Mouse (Mus musculus) myocyte (in vitro differentiated cells): ENCODE results near the gene Coch. TPM values are rescaled to one million over a fixed set of nuclear protein-coding genes. Genes with fewer than 3 reads are reported as not detected.

Experiments used
- H3K27me3 ChIP-seq: one replicate; pipeline ENCODE4 v1.6.1; 2011; ENCODE audit not compliant: control insufficient read depth, insufficient read depth, insufficient read length
- H3K36me3 ChIP-seq: one replicate; pipeline ENCODE4 v1.6.1; 2011; ENCODE audit not compliant: control insufficient read depth, insufficient read depth
- H3K4me2 ChIP-seq: one replicate; pipeline ENCODE4 v1.6.1; 2011; ENCODE audit warnings: low read depth, control low read depth
- H3K4me3 ChIP-seq: one replicate; pipeline ENCODE4 v1.5.1; 2011; ENCODE audit warnings: mild to moderate bottlenecking, control low read depth, moderate library complexity
- H3K79me2 ChIP-seq: one replicate; pipeline ENCODE4 v1.6.1; 2011; ENCODE audit not compliant: control insufficient read depth, insufficient read depth
- H3ac ChIP-seq: one replicate; pipeline ENCODE4 v1.6.1; 2011; ENCODE audit not compliant: control insufficient read depth, insufficient read length
- CEBPB ChIP-seq: IDR thresholded peaks from 2 replicates; pipeline ENCODE4 v1.6.1; 2011; ENCODE audit warnings: mild to moderate bottlenecking, moderate library complexity; ENCODE audit not compliant: poor library complexity, insufficient read depth, severe bottlenecking
- E2F4 ChIP-seq: IDR thresholded peaks from one replicate; pipeline ENCODE4 v1.6.1; 2011; ENCODE audit warnings: mild to moderate bottlenecking, control low read depth, moderate library complexity; ENCODE audit not compliant: insufficient read depth
- MAX ChIP-seq: IDR thresholded peaks from one replicate; pipeline ENCODE4 v1.6.1; 2011; ENCODE audit warnings: low read depth, mild to moderate bottlenecking, control low read depth
- MYOD1 ChIP-seq, 3 experiments: IDR thresholded peaks; one replicate each; pipeline ENCODE4 v1.6.1; 2011; ENCODE audit warnings: control low read depth in 2 of 3, low read depth in 2 of 3, mild to moderate bottlenecking in 2 of 3, moderate library complexity in 1 of 3; ENCODE audit not compliant: insufficient read length in 2 of 3, control insufficient read depth in 1 of 3
- MYOG ChIP-seq, 3 experiments: IDR thresholded peaks; one replicate each; pipeline ENCODE4 v1.6.1; 2011; ENCODE audit warnings: control low read depth in 2 of 3, low read depth in 2 of 3, mild to moderate bottlenecking in 2 of 3; ENCODE audit not compliant: insufficient read length in 2 of 3, control insufficient read depth in 1 of 3, insufficient read depth in 1 of 3
- POLR2A ChIP-seq: IDR thresholded peaks from one replicate; pipeline ENCODE4 v1.6.1; 2011; ENCODE audit warnings: low read depth, mild to moderate bottlenecking, control low read depth, moderate library complexity; ENCODE audit not compliant: insufficient read length
- POLR2AphosphoS2 ChIP-seq: IDR thresholded peaks from one replicate; pipeline ENCODE4 v1.6.1; 2011; ENCODE audit warnings: low read depth, control low read depth; ENCODE audit not compliant: insufficient read length
- REST ChIP-seq: IDR thresholded peaks from one replicate; pipeline ENCODE4 v1.6.1; 2011; ENCODE audit warnings: mild to moderate bottlenecking, control low read depth, moderate library complexity; ENCODE audit not compliant: insufficient read depth, insufficient read length
- SRF ChIP-seq: IDR thresholded peaks from one replicate; pipeline ENCODE4 v1.6.1; 2011; ENCODE audit warnings: low read depth; ENCODE audit not compliant: control insufficient read depth, insufficient read length
- TCF12 ChIP-seq: IDR thresholded peaks from one replicate; pipeline ENCODE4 v1.6.1; 2011; ENCODE audit warnings: mild to moderate bottlenecking, control low read depth; ENCODE audit not compliant: poor library complexity, insufficient read depth, severe bottlenecking
- TCF3 ChIP-seq: IDR thresholded peaks from one replicate; pipeline ENCODE4 v1.6.1; 2011; ENCODE audit warnings: low read depth, control low read depth; ENCODE audit not compliant: insufficient read length
- USF1 ChIP-seq: IDR thresholded peaks from one replicate; pipeline ENCODE4 v1.6.1; 2011; ENCODE audit warnings: low read depth, mild to moderate bottlenecking, control low read depth, moderate library complexity
- polyA plus RNA-seq: library from polyadenylated mRNA; unstranded; fragments of >200 nt; fragmentation: generic; extraction: Trizol; gene quantifications from one replicate; pipeline ENCODE4 v1.2.1, GENCODE M21; 2012; ENCODE audit warnings: missing spikeins

Coch gene
- 0.01 TPM for polyA plus RNA-seq

- Histone ChIP-seq H3ac (no peak within 1 kb of the TSS), H3K4me2 (peak within 1 kb of the TSS; percentile 59), H3K79me2 (no peaks in the 10 kb centered on the region), H3K4me3 (no peak within 1 kb of the TSS), H3K36me3 (no peaks in the 10 kb centered on the region), H3K27me3 (peaks cover 26% of the 10 kb centered on the region)
- TF ChIP-seq E2F4 (no peak), POLR2A (no peak), REST (no peak), TCF3 (no peak), MYOG (IDR thresholded peaks at IDR 0.05; ENCODE audit: control insufficient read depth in 1 of 3, insufficient read depth in 1 of 3, insufficient read length in 2 of 3, low read depth in 2 of 3) (no peak), USF1 (no peak), MAX (no peak), TCF12 (no peak)
These were observed at the start of gene Coch for GRCm38 (mm10) chr12:51593229-51594029. Gene Coch, plus strand, starts transcription at chr12:51593341.

- TF ChIP-seq TCF3 (no peak), TCF12 (no peak), POLR2AphosphoS2 (no peak), E2F4 (no peak), MYOD1 (IDR thresholded peaks at IDR 0.05; ENCODE audit: control insufficient read depth in 1 of 3, insufficient read length in 2 of 3, low read depth in 2 of 3) (no peak), USF1 (no peak), CEBPB (no peak), POLR2A (no peak), MYOG (IDR thresholded peaks at IDR 0.05; ENCODE audit: control insufficient read depth in 1 of 3, insufficient read depth in 1 of 3, insufficient read length in 2 of 3, low read depth in 2 of 3) (no peak), REST (no peak), SRF (no peak), MAX (no peak)
- Histone ChIP-seq H3K4me3 (no peak overlapping the region), H3K27me3 (peaks cover 11% of the 10 kb centered on the region), H3ac (no peak overlapping the region), H3K36me3 (no peaks in the 10 kb centered on the region), H3K79me2 (no peaks in the 10 kb centered on the region), H3K4me2 (no peak overlapping the region)
These were observed 49.7 kb upstream of the Coch start for GRCm38 (mm10) chr12:51543402-51543960.

- H3K36me3 ChIP-seq = no peaks in the 10 kb centered on the region
- H3K4me2 ChIP-seq = no peak overlapping the region
- no peaks in the 10 kb centered on the region for H3K27me3 ChIP-seq
- H3K79me2 ChIP-seq = no peaks in the 10 kb centered on the region
- H3ac ChIP-seq = no peak overlapping the region
- TF ChIP-seq E2F4 = no peak
- TF ChIP-seq USF1 = no peak
- TF ChIP-seq POLR2AphosphoS2 = no peak
- TF ChIP-seq REST = no peak
- no peak for TF ChIP-seq MYOG (IDR thresholded peaks at IDR 0.05; ENCODE audit: control insufficient read depth in 1 of 3, insufficient read depth in 1 of 3, insufficient read length in 2 of 3, low read depth in 2 of 3)
- no peak for TF ChIP-seq TCF12
- no peak for TF ChIP-seq SRF
- no peak for TF ChIP-seq POLR2A
- no peak overlapping the region for H3K4me3 ChIP-seq
These were observed 38.1 kb upstream of the Coch start for GRCm38 (mm10) chr12:51555041-51555440.

GRCm38 (mm10) chr12:51561416-51561815, 31.7 kb upstream of the Coch start:
- no peak for TF ChIP-seq POLR2A
- no peak for TF ChIP-seq MAX
- TF ChIP-seq MYOG (IDR thresholded peaks at IDR 0.05; ENCODE audit: control insufficient read depth in 1 of 3, insufficient read depth in 1 of 3, insufficient read length in 2 of 3, low read depth in 2 of 3) = no peak
- TF ChIP-seq MYOD1 (IDR thresholded peaks at IDR 0.05; ENCODE audit: control insufficient read depth in 1 of 3, insufficient read length in 2 of 3, low read depth in 2 of 3) = no peak
- no peak for TF ChIP-seq SRF
- TF ChIP-seq USF1 = no peak
- no peak for TF ChIP-seq TCF12
- no peak for TF ChIP-seq E2F4
- TF ChIP-seq TCF3 = no peak
- TF ChIP-seq REST = no peak
- TF ChIP-seq POLR2AphosphoS2 = no peak
- TF ChIP-seq CEBPB = no peak
- Histone ChIP-seq H3ac (no peak overlapping the region), H3K4me3 (no peak overlapping the region), H3K4me2 (no peak overlapping the region), H3K36me3 (no peaks in the 10 kb centered on the region), H3K79me2 (no peaks in the 10 kb centered on the region), H3K27me3 (no peaks in the 10 kb centered on the region)
